Mouse (Mus musculus) hindbrain, embryonic 13.5 days (tissue): ENCODE data around the gene Mea1. TPM values are rescaled to one million over a fixed set of nuclear protein-coding genes. Genes with fewer than 3 reads are reported as not detected.

Source experiments
- ATAC-seq: fragments of 200-750 bp; cut with Nextera tagmentation; 2 replicates; pipeline ENCODE4 v1.8.0; 2017; ENCODE audit warnings: moderate TSS enrichment; ENCODE audit not compliant: low FRiP score
- H3K27ac ChIP-seq: fragments of 300-500 bp; sonication (generic); 2 replicates; pipeline ENCODE4 v1.5.1; 2015; ENCODE audit warnings: inconsistent platforms, mild to moderate bottlenecking, moderate library complexity
- H3K27me3 ChIP-seq: fragments of 300-500 bp; sonication (generic); 2 replicates; pipeline ENCODE4 v1.6.1; 2015; ENCODE audit warnings: mild to moderate bottlenecking, inconsistent platforms
- H3K36me3 ChIP-seq: fragments of 300-500 bp; sonication (generic); 2 replicates; pipeline ENCODE4 v1.6.1; 2015; ENCODE audit warnings: mild to moderate bottlenecking, inconsistent platforms
- H3K4me1 ChIP-seq: fragments of 300-500 bp; sonication (generic); replicated peaks from 2 replicates; pipeline ENCODE4 v1.6.1; 2015; ENCODE audit warnings: inconsistent platforms
- H3K4me2 ChIP-seq: fragments of 300-500 bp; sonication (generic); 2 replicates; pipeline ENCODE4 v1.6.1; 2015; ENCODE audit warnings: inconsistent platforms, mild to moderate bottlenecking, moderate library complexity
- H3K4me3 ChIP-seq: fragments of 300-500 bp; sonication (generic); 2 replicates; pipeline ENCODE4 v1.5.1; 2015; ENCODE audit warnings: mild to moderate bottlenecking, inconsistent platforms
- H3K9ac ChIP-seq: fragments of 300-500 bp; sonication (generic); 2 replicates; pipeline ENCODE4 v1.6.1; 2015; ENCODE audit warnings: mild to moderate bottlenecking, inconsistent platforms
- H3K9me3 ChIP-seq: fragments of 300-500 bp; sonication (generic); 2 replicates; pipeline ENCODE4 v1.6.1; 2016; ENCODE audit warnings: inconsistent platforms
- WGBS: fragments of 180-500 bp; shearing (Covaris S2); methylation state at CpG from one replicate; pipeline ENCODE4 v1.1.7; 2015; 5-methylcytosine and 5-hydroxymethylcytosine counted together
- polyA plus RNA-seq: library from polyadenylated mRNA; unstranded; fragments of >200 nt; fragmentation: Nextera tagmentation; extraction: Ambion mirVana; gene quantifications from 2 replicates; pipeline ENCODE4 v1.2.1, GENCODE M21; 2015

Mea1 gene
- polyA plus RNA-seq, 1 experiment from 2014 or later, result 257 TPM

DNA sequence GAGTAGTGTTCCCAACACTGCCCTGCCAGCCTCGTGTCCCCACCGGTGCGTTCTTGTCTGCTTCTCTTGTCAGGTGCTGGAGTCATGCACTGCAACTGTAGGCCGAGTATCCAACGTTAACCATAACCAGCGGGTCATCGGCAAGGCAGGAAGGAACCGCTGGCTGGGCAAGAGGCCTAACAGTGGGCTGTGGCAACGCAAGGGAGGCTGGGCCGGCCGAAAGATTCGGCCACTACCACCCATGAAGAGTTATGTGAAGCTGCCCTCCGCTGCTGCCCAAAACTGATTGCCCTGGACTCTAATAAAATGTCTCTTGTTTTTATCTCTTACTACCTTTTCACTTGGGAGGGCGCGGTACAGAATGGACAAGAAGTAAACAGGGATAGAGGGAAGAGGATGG lies 28.8 kb upstream of the Mea1 start:
- ATAC-seq, result no peak

DNA sequence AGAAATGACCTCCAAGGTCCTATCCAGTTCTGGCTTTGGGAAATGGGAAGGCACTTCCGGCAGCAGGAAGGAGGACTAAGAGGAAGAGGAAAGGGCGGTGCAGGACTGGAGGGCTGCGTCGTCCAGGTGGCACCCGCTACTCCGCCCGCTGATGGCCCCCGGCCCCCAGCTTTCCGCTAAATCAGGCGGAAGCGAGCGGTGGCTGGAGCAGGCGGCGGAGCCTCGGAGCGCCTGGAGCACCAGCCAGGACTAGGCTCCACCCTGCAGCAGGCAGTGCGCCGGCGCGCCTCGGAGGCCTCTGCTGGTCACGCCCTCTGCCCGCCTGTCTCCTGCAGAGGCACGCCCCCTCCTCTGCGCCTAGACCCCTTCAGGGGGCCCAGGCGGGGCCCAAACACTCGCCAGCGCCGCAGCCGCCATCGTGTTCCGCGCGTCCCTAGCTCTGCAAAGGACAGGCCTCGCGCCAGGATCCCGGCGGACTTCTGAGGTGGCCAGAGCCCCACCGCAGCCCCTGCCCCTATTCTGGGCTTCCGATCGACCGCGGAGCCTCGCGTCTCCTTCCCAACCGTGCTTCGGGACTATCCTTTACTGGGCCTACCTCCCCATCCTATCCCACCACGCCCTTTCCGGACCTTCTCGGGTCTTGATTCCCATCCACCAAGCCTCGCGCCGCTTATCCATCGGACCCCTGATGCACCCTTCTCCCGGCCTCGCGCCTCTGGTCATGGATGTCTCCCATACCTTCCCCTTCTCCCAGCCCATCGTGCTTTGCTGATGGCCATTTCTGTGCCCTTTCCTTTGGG lies 28.2 kb upstream of the Mea1 start, which contains the start of gene Cul7:
Gene Cul7, plus strand, starts transcription at position 106 of the 800 bp plus-strand sequence.
- Histone ChIP-seq H3K4me1 (peaks cover 62% of the 10 kb centered on the region), H3K27me3 (no peaks in the 10 kb centered on the region), H3K27ac (peak within 1 kb of the TSS; percentile 97), H3K9ac (peak within 1 kb of the TSS; percentile 95), H3K36me3 (peaks cover 34% of the 10 kb centered on the region), H3K4me3 (peak within 1 kb of the TSS; percentile 72), H3K9me3 (no peaks in the 10 kb centered on the region), H3K4me2 (peak within 1 kb of the TSS; percentile 85)
- peak; percentile 92 for ATAC-seq
- under 1% methylated on average over 55 of the region's 58 CpGs for WGBS

More for the DNA sequence above, 28.8 kb upstream of the Mea1 start:
- Histone ChIP-seq H3K27ac (peak overlapping the region; percentile 97), H3K9me3 (no peaks in the 10 kb centered on the region), H3K36me3 (peaks cover 30% of the 10 kb centered on the region), H3K4me1 (peaks cover 67% of the 10 kb centered on the region), H3K4me2 (peak overlapping the region; percentile 85), H3K9ac (peak overlapping the region; percentile 95), H3K27me3 (no peaks in the 10 kb centered on the region), H3K4me3 (peak overlapping the region; percentile 72)
- WGBS, result 41% methylated on average over 15 of the region's 15 CpGs

DNA sequence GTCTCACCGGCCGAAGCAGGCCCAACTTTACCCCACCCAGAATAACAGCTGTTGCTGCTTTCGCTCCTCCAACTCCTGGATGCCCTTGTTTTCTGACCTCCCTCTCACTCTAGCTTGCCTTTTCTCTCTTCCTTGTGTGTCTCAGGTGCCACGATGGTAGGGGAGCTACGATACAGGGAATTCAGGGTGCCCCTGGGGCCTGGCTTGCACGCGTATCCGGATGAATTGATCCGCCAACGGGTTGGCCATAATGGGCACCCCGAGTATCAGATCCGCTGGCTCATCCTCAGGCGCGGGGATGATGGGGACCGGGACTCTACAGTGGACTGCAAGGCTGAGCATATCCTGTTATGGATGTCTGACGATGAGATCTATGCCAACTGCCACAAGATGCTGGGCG lies 27.3 kb upstream of the Mea1 start:
- WGBS, result 75% methylated on average over 17 of the region's 17 CpGs
- peak overlapping the region; percentile 97 for H3K27ac ChIP-seq

DNA sequence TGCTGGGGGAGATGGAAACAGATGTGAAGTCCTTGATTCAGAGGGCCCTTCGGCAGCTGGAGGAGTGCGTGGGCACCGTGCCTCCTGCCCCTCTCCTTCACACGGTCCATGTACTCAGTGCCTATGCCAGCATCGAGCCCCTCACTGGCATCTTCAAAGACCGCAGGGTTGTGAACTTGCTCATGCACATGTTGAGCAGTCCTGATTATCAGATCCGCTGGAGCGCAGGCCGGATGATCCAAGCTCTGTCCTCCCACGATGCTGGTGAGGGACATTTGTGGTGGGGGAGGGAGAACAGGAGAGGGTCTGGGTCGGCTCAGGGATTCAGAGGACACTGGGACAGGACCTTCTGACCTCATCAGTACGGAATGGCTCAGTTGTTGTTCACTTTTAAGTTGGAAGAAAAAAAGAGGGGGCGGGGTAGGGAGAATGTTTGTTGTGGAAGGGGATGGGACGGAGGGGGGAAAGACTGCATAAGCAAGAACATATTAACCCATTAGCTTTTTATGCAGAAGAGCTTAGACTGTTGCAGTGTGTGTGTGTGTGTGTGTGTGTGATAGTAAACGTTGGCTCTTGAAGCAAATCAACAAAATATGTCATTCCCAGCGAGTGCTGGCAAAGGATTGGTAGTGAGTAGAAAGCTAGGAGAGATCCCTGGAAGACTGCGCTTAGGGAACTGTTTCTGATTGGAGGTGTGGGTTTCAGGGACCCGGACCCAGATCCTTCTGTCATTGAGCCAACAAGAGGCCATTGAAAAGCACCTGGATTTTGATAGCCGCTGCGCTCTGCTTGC lies 26.6 kb upstream of the Mea1 start:
- no peaks in the 10 kb centered on the region for H3K9me3 ChIP-seq
- WGBS, result 72% methylated on average over 20 of the region's 20 CpGs
- H3K36me3 ChIP-seq, result peaks cover 49% of the 10 kb centered on the region
- H3K4me2 ChIP-seq, result peak overlapping the region; percentile 85
- H3K9ac ChIP-seq, result peak overlapping the region; percentile 95
- no peak for ATAC-seq
- peaks cover 56% of the 10 kb centered on the region for H3K4me1 ChIP-seq
- H3K27ac ChIP-seq, result peak overlapping the region; percentile 97; the same call in 1 of the 2 replicates
- H3K4me3 ChIP-seq, result peak overlapping the region; percentile 72
- H3K27me3 ChIP-seq, result no peaks in the 10 kb centered on the region

More for the DNA sequence above, 27.3 kb upstream of the Mea1 start:
- Histone ChIP-seq H3K4me3 (peak overlapping the region; percentile 72), H3K36me3 (peaks cover 42% of the 10 kb centered on the region), H3K9me3 (no peaks in the 10 kb centered on the region), H3K4me2 (peak overlapping the region; percentile 85), H3K4me1 (peaks cover 62% of the 10 kb centered on the region), H3K9ac (peak overlapping the region; percentile 95), H3K27me3 (no peaks in the 10 kb centered on the region)
- no peak for ATAC-seq

DNA sequence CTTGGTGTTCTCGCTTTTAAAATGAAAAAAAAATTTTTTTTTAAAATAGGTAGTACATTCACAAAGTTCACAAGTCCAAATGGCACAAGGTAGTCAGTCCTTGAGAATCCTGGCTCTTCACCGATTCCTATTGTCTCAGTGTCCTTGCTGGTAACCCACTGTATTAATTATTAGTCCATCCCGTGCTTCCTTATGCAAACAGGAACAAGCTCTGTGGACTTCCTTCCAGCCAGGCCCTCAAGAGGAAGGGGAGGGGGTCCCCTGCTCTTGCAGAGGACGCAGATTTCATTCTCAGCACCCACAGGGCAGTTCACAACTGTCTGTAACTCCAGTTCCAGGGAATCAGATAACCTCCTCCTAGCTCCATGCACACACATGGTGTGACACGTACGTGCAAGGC lies 22.5 kb upstream of the Mea1 start:
- WGBS, result 81% methylated on average over 6 of the region's 6 CpGs
- no peak overlapping the region for H3K27ac ChIP-seq
- H3K4me2 ChIP-seq, result no peak overlapping the region
- ATAC-seq, result no peak
- H3K36me3 ChIP-seq, result peaks cover 84% of the 10 kb centered on the region
- H3K9me3 ChIP-seq, result no peaks in the 10 kb centered on the region
- peaks cover 36% of the 10 kb centered on the region for H3K4me1 ChIP-seq
- H3K9ac ChIP-seq, result no peak overlapping the region
- H3K27me3 ChIP-seq, result no peaks in the 10 kb centered on the region
- H3K4me3 ChIP-seq, result no peak overlapping the region

DNA sequence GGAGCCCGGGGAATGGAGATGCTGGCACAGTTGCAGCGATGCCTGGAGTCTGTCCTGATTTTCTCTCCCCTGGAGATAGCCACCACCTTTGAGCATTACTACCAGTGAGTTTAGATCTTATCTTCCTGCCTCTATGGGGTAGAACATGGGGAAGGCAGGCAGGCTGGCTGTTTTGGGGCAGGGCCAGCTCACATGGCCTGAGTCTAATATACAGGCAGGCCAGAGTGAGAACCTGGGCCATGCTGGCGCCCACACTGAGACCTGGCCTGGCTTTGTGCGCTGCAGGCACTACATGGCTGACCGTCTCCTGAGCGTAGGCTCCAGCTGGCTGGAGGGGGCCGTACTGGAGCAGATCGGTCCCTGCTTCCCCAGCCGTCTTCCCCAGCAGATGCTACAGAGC lies 17.2 kb upstream of the Mea1 start:
- Histone ChIP-seq H3K27ac (no peak overlapping the region), H3K9ac (no peak overlapping the region), H3K9me3 (no peaks in the 10 kb centered on the region), H3K4me1 (no peaks in the 10 kb centered on the region), H3K4me3 (no peak overlapping the region), H3K36me3 (peaks cover 99% of the 10 kb centered on the region), H3K4me2 (no peak overlapping the region), H3K27me3 (no peaks in the 10 kb centered on the region)
- WGBS, result 97% methylated on average over 9 of the region's 9 CpGs
- ATAC-seq, result no peak

DNA sequence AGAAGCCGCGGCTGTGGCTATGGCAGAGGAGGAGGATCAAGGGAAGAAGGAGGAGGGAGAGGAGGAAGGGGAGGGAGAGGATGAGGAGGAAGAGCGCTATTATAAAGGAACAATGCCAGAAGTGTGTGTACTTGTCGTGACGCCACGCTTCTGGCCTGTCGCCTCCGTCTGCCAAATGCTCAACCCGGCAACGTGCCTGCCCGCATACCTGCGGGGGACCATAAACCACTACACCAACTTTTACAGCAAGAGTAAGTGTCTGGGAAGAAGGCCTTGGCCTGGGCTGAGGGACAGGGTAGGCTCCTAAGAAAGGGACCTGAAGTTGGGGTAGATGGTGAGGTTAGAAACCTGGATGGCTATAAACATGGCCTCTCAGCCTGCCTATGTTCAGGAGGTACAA lies 16.6 kb upstream of the Mea1 start:
- ATAC-seq, result no peak
- WGBS, result 94% methylated on average over 12 of the region's 12 CpGs

DNA sequence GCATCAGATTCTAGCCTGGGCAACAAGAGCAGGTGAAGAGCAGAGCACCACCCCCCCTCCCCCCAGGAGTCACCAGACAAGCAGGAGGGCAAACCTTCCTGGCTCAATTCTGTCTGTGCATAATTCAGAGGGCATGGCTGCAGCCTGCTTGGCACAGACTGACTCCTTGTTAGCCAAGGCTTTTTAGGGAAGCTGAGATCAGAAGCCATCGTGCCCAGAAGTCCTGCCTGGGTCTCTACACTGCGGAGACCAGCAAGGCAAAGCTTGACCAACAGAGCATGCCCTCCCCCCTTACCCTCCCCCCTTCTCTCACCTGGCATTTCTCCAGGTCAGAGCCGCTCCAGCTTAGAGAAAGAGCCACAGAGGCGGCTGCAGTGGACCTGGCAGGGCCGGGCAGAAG lies 15.9 kb upstream of the Mea1 start:
- H3K9ac ChIP-seq, result no peak overlapping the region
- no peak overlapping the region for H3K27ac ChIP-seq
- no peaks in the 10 kb centered on the region for H3K4me1 ChIP-seq
- WGBS, result 95% methylated on average over 5 of the region's 5 CpGs
- peaks cover 97% of the 10 kb centered on the region for H3K36me3 ChIP-seq
- H3K27me3 ChIP-seq, result no peaks in the 10 kb centered on the region
- no peak overlapping the region for H3K4me3 ChIP-seq
- no peaks in the 10 kb centered on the region for H3K9me3 ChIP-seq
- no peak for ATAC-seq
- H3K4me2 ChIP-seq, result no peak overlapping the region

More for the DNA sequence above, 16.6 kb upstream of the Mea1 start:
- no peak overlapping the region for H3K9ac ChIP-seq
- H3K4me2 ChIP-seq, result no peak overlapping the region
- H3K27me3 ChIP-seq, result no peaks in the 10 kb centered on the region
- H3K9me3 ChIP-seq, result no peaks in the 10 kb centered on the region
- no peaks in the 10 kb centered on the region for H3K4me1 ChIP-seq
- no peak overlapping the region for H3K4me3 ChIP-seq
- H3K27ac ChIP-seq, result no peak overlapping the region
- H3K36me3 ChIP-seq, result peaks cover 99% of the 10 kb centered on the region

DNA sequence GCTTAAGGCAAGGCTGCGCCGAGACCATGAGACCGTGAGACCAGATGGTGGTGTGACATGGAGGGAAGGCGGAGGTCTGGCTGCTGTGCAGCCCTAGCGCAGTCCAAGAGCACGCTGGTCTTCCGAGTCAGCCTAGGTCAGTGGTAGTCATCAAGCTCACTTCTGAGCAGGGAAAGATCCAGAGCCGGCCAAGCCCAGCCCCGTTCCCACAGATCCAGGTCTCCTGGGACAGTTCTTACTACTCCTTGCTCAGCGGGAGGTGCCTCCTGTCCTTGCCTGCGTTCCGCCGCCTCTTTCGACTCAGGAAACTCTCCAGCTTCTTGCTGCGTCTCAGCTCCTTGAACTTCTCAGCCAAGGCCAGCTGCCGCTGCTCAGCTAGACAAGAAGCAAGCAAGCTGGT lies 10.9 kb upstream of the Mea1 start:
- H3K36me3 ChIP-seq, result peaks cover 82% of the 10 kb centered on the region

DNA sequence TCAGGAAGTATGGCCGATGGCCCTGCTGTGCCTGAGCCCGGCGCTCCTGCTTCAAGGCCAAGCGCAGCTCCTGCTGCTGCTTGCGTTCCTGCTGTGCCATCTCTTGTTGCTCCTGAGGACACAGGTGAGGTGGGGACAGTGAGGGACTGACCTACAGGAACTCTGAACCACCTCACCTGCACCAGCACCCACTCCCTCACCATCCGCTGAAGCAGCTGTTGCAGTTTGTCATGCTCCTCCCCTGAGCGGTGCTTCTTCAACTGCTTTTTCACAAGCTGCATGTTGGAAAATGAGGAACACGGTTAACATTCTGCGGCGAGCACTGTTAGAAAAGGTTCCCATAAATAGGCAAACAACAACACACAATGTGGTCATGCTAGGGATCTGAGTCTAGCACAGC lies 8.7 kb upstream of the Mea1 start:
- Histone ChIP-seq H3K4me1 (peaks cover 17% of the 10 kb centered on the region), H3K4me3 (no peak overlapping the region), H3K27ac (no peak overlapping the region), H3K36me3 (peaks cover 65% of the 10 kb centered on the region), H3K9me3 (no peaks in the 10 kb centered on the region), H3K27me3 (no peaks in the 10 kb centered on the region), H3K9ac (no peak overlapping the region), H3K4me2 (no peak overlapping the region)
- WGBS, result 96% methylated on average over 10 of the region's 10 CpGs
- ATAC-seq, result no peak

More for the DNA sequence above, 10.9 kb upstream of the Mea1 start:
- no peaks in the 10 kb centered on the region for H3K4me1 ChIP-seq
- H3K27me3 ChIP-seq, result no peaks in the 10 kb centered on the region
- no peak overlapping the region for H3K4me2 ChIP-seq
- no peak overlapping the region for H3K27ac ChIP-seq
- no peaks in the 10 kb centered on the region for H3K9me3 ChIP-seq
- 91% methylated on average over 16 of the region's 16 CpGs for WGBS
- ATAC-seq, result no peak
- no peak overlapping the region for H3K4me3 ChIP-seq
- no peak overlapping the region for H3K9ac ChIP-seq

DNA sequence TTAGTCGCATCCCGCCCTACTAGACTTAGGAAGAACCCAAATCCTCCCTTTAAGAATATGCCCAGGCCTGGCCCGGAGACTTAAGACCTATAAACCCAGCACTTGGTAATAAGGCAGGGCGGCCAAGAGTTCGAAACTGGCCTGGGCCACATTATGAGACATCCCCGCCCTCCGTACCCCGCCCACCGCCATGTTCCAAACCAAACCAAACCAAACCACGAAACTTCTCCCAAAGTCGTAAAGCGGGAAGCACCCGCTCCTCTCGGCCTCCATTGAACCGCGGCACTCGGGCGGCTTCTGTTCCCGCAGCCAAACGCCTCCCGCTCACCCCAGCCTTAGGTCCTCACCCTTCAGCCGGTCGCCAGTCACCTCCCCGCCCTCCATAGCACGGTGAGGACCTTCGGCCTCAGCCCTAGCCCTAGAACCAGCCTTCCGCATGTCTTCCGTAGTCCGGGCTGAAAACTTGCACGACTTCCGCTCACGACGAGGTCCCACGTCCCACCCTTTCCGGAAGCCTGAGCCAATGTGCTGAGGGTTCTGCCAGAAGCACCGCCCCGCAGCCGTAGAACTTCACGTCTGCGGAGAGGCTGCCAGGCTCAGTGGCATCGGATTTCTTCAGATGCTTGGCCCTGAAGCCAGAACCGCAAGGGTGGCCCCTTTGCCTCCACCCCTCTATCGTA lies 4.6 kb upstream of the Mea1 start, which contains the start of gene Rrp36:
Gene Rrp36, minus strand, starts transcription at position 503 of the 680 bp plus-strand sequence.
- WGBS, result under 1% methylated on average over 43 of the region's 43 CpGs
- peak within 1 kb of the TSS; percentile 92 for H3K4me2 ChIP-seq
- peaks cover 64% of the 10 kb centered on the region for H3K36me3 ChIP-seq
- ATAC-seq, result peak; percentile 89
- peaks cover 29% of the 10 kb centered on the region for H3K4me1 ChIP-seq
- H3K9ac ChIP-seq, result peak within 1 kb of the TSS; percentile 79
- peak within 1 kb of the TSS; percentile 80 for H3K27ac ChIP-seq
- peak within 1 kb of the TSS; percentile 78 for H3K4me3 ChIP-seq
- no peaks in the 10 kb centered on the region for H3K9me3 ChIP-seq
- H3K27me3 ChIP-seq, result no peaks in the 10 kb centered on the region
